Mouse (Mus musculus) megakaryocyte, embryonic 14.5 days (primary cell): ENCODE measurements around the gene Gm44973. TPM values are rescaled to one million over a fixed set of nuclear protein-coding genes. Genes with fewer than 3 reads are reported as not detected.
A peak's percentile ranks its signal among the peaks of the same experiment; 100 is the strongest.

Source experiments
- H3K27me3 ChIP-seq: replicated peaks from 2 replicates; pipeline ENCODE3; 2012; ENCODE audit warnings: inconsistent platforms
- H3K36me3 ChIP-seq: replicated peaks from 2 replicates; pipeline ENCODE3; 2012; ENCODE audit warnings: low read length, inconsistent platforms, mixed read lengths
- H3K4me1 ChIP-seq: 2 replicates; pipeline ENCODE4 v1.6.1; 2012; ENCODE audit warnings: inconsistent platforms
- H3K4me3 ChIP-seq: replicated peaks from 2 replicates; pipeline ENCODE3; 2012; ENCODE audit warnings: moderate library complexity, mild to moderate bottlenecking, inconsistent platforms
- H3K9me3 ChIP-seq: 2 replicates; pipeline ENCODE4 v1.6.1; 2012; ENCODE audit warnings: inconsistent platforms
- FLI1 ChIP-seq: IDR thresholded peaks from 2 replicates; pipeline ENCODE4 v1.6.1; 2012; ENCODE audit warnings: low read length, inconsistent platforms, mixed read lengths
- GATA1 ChIP-seq: IDR thresholded peaks from 3 replicates; pipeline ENCODE4 v1.6.1; 2012; ENCODE audit warnings: mixed read lengths, low read length, inconsistent platforms, borderline replicate concordance
- polyA plus RNA-seq: library from polyadenylated mRNA; stranded (reverse); fragments of >175 nt; gene quantifications from 2 replicates; pipeline ENCODE4 v1.2.3, GENCODE M21; 2012; ENCODE audit warnings: low replicate concordance; ENCODE audit not compliant: insufficient read depth

Gm44973 gene
- polyA plus RNA-seq, 1 experiment, result not detected

DNA sequence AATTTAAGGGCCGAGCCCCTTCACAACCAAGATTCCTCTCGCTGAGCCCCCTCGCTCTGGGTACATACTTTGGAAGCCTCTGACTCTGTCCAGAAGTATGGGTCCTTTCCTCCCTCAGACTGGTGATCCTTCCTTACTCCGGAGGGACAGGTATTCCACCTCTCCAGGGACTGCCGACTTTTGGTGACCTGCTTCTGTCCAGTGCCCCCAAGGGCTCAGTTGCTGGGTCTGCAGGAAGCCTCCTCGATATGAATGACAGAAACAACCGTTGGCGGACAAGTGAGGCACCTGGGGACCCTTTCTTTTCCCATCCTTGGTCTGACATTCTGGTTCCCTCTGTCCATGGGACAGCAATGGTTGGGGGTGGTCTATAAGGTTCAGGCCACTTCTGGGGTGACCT, 42.1 kb downstream of the Gm44973 start:
- Histone ChIP-seq H3K4me3 (no peak overlapping the region), H3K27me3 (peaks cover 57% of the 10 kb centered on the region), H3K36me3 (no peaks in the 10 kb centered on the region), H3K9me3 (peaks cover 7% of the 10 kb centered on the region; the same call in 1 of the 2 replicates), H3K4me1 (peaks cover 74% of the 10 kb centered on the region)
- TF ChIP-seq GATA1, result no peak
- TF ChIP-seq FLI1, result no peak

DNA sequence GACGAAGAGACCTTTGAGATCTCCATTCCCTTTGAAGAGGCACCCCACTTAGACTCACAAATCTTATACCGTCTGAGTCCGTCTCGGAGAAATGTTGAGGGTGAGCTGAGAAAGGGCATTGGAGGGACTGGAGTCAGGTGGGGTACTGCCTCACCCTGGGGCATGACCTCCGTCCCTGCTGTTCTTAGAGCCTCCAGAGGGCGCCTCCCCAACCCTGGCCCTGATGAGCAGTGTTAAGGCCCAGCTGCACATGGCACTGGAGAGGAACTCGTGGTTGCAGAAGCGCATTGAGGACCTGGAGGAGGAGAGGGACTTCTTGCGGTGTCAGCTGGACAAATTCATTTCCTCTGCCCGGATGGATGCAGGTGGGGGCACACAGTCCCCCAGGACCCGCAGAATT, 42.5 kb downstream of the Gm44973 start:
- H3K27me3 ChIP-seq, result peaks cover 53% of the 10 kb centered on the region
- TF ChIP-seq GATA1 (no peak), FLI1 (no peak)
- peaks cover 69% of the 10 kb centered on the region for H3K4me1 ChIP-seq

GRCm38 (mm10) chr7:5058631-5059030, 43.3 kb downstream of the Gm44973 start:
- Histone ChIP-seq H3K36me3 (no peaks in the 10 kb centered on the region), H3K27me3 (peaks cover 44% of the 10 kb centered on the region), H3K9me3 (peaks cover 5% of the 10 kb centered on the region; the same call in 1 of the 2 replicates), H3K4me1 (peaks cover 65% of the 10 kb centered on the region), H3K4me3 (no peak overlapping the region)
- TF ChIP-seq FLI1, result no peak
- TF ChIP-seq GATA1, result no peak

More for the DNA sequence above, 42.5 kb downstream of the Gm44973 start:
- H3K36me3 ChIP-seq, result no peaks in the 10 kb centered on the region
- peaks cover 7% of the 10 kb centered on the region; the same call in 1 of the 2 replicates for H3K9me3 ChIP-seq
- peak overlapping the region; percentile 69 for H3K4me3 ChIP-seq

GRCm38 (mm10) chr7:5059421-5059820, 44.1 kb downstream of the Gm44973 start:
- Histone ChIP-seq H3K36me3 (peaks cover 3% of the 10 kb centered on the region), H3K4me3 (peak overlapping the region; percentile 95), H3K4me1 (peaks cover 65% of the 10 kb centered on the region), H3K27me3 (peaks cover 36% of the 10 kb centered on the region), H3K9me3 (peaks cover 5% of the 10 kb centered on the region; the same call in 1 of the 2 replicates)
- TF ChIP-seq GATA1, result no peak
- TF ChIP-seq FLI1, result no peak

- Histone ChIP-seq H3K4me3 (peak overlapping the region; percentile 95), H3K27me3 (peaks cover 28% of the 10 kb centered on the region), H3K9me3 (0 out of 2 replicates have a peak, but pooled peaks cover 2% of the 10 kb centered on the region), H3K4me1 (peaks cover 65% of the 10 kb centered on the region), H3K36me3 (peaks cover 7% of the 10 kb centered on the region)
- TF ChIP-seq FLI1 (no peak), GATA1 (no peak)
Measured at GRCm38 (mm10) chr7:5060239-5060731, 45.0 kb downstream of the Gm44973 start.

- Histone ChIP-seq H3K4me1 (peaks cover 69% of the 10 kb centered on the region), H3K36me3 (peaks cover 16% of the 10 kb centered on the region), H3K9me3 (0 out of 2 replicates have a peak, but pooled peaks cover 2% of the 10 kb centered on the region), H3K27me3 (peaks cover 19% of the 10 kb centered on the region), H3K4me3 (peak overlapping the region; percentile 95)
- TF ChIP-seq GATA1 (no peak), FLI1 (no peak)
Measured at GRCm38 (mm10) chr7:5060944-5061773, 45.9 kb downstream of the Gm44973 start.

DNA sequence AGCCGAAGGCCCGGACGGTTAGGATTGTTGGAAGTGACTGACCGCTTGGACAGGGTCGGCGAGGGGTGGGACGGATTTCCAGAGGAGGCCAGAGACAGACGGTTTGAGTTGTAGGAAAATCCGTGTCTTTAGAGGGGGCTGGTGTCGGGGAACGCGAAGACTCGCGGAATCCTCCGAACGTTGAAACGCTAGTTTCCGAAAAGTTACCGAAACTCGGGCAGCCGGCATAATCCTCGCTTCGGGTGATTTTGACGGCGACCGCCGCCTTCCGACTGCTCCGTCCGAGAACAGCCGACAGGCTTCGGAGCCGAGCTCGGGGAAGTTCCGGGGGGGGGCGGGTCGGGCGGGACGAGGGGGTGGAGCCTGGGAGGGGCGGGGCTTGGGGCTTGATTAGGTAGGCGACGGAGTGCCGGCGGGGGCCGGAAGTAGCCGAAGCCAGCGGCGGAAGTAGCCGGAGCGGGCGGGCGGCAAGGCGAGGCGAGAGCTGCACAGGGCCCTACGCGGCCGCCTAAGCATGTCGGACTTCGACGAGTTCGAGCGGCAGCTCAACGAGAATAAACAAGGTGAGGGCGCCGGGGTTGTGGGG, 46.6 kb downstream of the Gm44973 start, which contains the start of gene U2af2:
Gene U2af2, plus strand, starts transcription at position 370 of the 586 bp plus-strand sequence.
- H3K36me3 ChIP-seq, result peaks cover 23% of the 10 kb centered on the region
- TF ChIP-seq GATA1 (no peak), FLI1 (no peak; the same call in 1 of the 2 replicates)
- H3K27me3 ChIP-seq, result peaks cover 12% of the 10 kb centered on the region
- peaks cover 71% of the 10 kb centered on the region for H3K4me1 ChIP-seq
- 0 out of 2 replicates have a peak, but pooled peaks cover 2% of the 10 kb centered on the region for H3K9me3 ChIP-seq
- H3K4me3 ChIP-seq, result peak within 1 kb of the TSS; percentile 95

- TF ChIP-seq FLI1 (no peak), GATA1 (no peak)
- Histone ChIP-seq H3K36me3 (peaks cover 29% of the 10 kb centered on the region), H3K27me3 (peaks cover 6% of the 10 kb centered on the region), H3K4me1 (peaks cover 71% of the 10 kb centered on the region), H3K9me3 (no peaks in the 10 kb centered on the region), H3K4me3 (peak overlapping the region; percentile 95)
Measured at GRCm38 (mm10) chr7:5062360-5063001, 47.2 kb downstream of the Gm44973 start.

GRCm38 (mm10) chr7:5064886-5065285, 49.6 kb downstream of the Gm44973 start:
- peaks cover 65% of the 10 kb centered on the region for H3K4me1 ChIP-seq
- peaks cover 53% of the 10 kb centered on the region for H3K36me3 ChIP-seq
- no peak overlapping the region for H3K4me3 ChIP-seq
- no peaks in the 10 kb centered on the region for H3K27me3 ChIP-seq
- H3K9me3 ChIP-seq, result no peaks in the 10 kb centered on the region
- TF ChIP-seq GATA1 (no peak), FLI1 (no peak)
